Mouse (Mus musculus) gastrocnemius, postnatal 10 days (tissue): ENCODE results near the gene Slc17a7. TPM values are rescaled to one million over a fixed set of nuclear protein-coding genes. Genes with fewer than 3 reads are reported as not detected.
"Not testable (repeated sequence)": the region's sequence is repeated elsewhere in the genome, so short reads cannot be mapped to it uniquely, and the experiment has no call there.

ENCODE experiments used
- DNase-seq: peaks from one replicate; pipeline ENCODE4 v3.0.0; 2021; ENCODE audit warnings: mixed read lengths
- total RNA-seq, 2 experiments: library from RNA; stranded (reverse); gene quantifications; 2 replicates each; pipeline ENCODE4 v1.2.3; 2021

The Slc17a7 gene
- total RNA-seq, 2 experiments from 2014 or later = 4.7 to 4.9 TPM

DNA sequence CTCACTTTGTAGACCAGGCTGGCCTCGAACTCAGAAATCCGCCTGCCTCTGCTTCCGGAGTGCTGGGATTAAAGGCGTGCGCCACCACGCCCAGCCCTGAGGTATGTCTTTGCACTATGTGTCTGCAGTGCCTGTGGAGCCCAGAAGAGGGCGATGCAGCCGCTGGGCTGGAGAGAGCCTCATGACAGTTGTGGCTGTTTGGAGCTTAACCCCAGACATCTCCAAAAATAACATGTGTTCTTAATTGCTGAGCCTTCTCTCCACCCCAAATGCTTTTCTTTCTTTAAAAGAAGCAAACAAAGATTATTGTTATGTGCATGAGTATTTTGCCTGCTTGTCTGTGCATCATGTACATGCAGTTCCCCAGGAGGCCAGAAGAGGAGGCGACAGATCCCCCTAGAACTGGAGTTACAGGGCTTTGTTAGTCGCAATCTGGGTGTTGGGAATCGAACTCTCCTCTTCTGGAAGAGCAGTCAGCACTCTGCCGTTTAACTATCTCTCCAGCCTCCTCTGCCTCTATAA lies 8.7 kb upstream of the Slc17a7 start:
- DNase-seq = peak; percentile 71

DNA sequence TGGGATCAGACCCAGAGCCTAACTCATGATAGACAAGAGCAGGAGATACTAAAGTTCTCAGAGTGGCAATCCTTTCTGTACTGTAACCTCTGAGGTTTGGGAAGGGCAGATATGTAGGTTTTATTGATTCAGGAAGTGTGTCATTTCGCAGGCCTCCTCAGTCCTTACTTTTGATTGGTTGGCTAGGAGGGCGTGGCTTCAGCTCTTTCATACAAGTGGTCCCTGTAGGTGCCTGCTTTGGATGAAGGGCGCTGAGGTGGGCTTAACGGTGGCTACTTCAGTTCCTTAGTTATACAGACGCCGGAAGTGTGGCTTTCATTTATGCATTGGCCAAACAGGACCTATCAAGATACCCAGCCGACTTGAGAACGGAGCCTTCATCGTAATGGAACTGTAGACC lies 8.2 kb upstream of the Slc17a7 start:
- DNase-seq = no peak

DNA sequence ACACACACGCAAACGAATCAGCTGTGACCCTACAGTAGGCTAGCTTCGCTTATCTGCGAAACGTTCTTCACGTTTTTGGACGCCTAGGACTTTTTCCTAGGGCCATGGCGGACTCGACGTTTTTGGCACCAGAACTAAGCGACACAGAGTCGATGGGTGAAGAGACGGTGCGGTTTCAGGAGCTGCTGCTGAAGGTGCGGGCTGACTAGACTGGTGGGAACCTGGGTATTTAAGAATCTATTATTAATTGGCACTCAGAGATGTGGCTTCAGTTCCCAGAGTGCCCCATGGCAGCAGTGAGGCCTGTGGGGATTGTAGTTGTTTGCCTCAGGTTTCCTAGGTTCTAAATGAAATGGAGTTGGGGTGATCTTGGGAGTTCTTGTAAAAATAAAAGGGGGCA lies 7.5 kb upstream of the Slc17a7 start:
- DNase-seq = no peak

DNA sequence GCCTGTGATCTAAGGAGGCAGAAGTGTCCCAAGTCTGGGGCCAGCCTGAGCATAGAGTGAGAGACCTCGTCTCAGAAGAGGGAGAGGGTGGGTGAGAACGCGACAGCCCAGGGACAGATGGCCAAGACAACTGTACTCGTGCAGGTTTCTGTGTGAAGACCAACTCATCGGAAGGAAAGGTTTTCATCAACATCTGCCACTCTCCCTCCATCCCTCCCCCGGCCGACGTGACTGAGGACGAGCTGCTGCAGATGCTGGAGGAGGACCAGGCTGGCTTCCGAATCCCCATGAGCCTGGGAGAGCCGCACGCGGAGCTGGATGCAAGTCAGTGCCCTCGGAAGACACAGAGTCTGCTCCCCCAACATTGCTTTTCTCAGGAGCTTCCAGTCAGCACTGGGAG lies 6.3 kb upstream of the Slc17a7 start:
- DNase-seq = no peak

DNA sequence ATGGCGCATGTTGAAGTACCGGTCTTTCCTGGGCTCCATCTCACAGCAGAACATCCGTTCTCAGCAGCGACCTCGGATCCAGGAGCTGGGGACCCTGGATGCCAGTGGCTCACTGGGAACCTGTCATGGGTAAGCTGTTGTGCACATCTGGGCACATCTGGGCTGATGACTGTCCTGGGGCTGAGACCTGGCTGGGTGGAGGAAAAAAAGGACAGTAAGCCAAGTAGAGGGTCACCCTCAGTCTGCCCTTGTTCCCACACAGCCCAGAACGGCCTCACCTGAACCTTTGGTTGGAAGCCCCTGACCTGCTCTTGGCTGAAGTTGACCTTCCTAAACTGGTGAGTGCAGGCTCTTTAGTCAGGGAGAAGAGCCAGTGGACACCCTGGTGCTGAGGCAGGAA lies 4.8 kb upstream of the Slc17a7 start:
- no peak for DNase-seq

DNA sequence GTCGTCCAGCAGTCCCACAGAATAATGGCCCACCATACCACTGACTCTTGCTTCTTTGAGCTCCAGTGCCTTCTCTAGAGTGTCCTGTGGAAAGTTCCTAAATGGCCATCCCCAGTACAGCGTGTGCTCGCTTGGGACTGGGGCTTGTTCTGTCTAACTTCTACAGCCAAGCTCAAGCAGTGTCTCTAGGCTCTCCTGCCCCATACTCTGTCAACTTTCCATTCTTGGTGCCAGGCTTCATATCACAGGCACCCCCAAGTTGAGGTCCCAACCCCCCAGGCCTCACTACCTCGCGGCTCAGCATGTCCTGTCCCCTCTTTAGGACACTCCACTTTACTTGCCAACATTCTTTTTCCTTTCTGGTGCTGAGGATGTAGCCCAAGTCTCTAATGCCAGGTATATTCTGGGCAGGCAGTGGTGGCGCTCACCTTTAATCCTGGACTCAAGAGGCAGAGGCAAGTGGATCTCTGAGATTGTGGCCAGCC lies 3.4 kb upstream of the Slc17a7 start:
- no peak for DNase-seq

DNA sequence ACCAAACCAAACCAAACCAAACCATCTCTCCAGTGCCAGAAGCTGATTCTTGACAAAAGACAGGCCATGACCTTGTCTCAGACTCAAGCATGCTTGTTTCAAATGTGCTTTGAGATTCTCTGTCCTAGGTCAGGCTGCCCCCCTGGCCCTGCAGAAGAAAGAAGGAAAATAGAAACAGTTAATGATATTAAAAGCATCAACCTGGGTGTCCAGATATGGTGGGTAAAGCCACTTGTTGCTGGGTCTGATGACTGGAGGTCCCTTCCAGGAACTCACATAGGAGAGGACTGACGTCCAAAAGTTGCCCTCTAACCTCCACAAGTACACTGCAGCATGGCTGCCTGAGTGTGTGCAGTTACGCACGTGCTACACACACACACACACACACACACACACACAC lies 2.9 kb upstream of the Slc17a7 start:
- no peak for DNase-seq

DNA sequence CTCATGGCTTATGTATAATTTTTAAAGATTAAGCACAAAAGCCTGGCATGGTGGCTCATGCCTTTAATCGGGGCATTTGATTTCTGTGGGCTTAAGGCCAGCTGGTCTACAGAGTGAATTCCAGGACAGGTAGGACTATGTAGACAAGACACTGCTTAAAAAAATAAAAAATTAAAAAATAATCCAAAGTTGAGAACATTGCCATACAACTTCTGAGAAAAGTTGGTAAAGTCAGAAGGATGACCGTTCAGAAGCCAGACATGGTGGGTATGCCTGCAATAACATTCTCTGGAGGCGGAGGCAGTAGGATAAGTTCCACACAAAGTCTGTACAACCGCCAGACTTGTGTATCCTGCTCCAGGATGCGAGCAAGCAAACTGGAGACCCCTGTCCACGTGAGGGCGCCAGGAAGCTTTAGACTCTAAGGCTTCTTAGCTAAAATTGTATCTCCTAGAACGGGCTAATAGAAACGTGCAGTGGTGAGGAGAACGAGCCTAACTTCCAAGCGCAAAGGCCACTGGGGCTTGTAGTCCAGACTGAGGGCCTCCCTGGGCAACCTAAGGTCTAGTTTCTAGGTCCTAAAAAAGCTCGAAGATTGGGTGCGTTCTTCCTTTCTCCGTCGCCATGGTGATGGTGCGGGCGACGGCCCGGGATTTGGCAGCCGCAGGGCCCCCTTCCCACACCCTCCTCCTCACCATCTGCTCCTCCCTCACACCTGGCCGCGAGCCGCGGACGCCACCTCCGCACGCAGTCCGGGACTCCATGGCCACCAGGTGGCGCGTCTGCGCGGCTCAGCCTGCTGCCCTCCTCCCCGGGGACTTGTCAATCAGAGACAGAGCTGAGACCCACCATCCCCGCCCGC lies 1.9 kb upstream of the Slc17a7 start:
- peak; percentile 94 for DNase-seq

DNA sequence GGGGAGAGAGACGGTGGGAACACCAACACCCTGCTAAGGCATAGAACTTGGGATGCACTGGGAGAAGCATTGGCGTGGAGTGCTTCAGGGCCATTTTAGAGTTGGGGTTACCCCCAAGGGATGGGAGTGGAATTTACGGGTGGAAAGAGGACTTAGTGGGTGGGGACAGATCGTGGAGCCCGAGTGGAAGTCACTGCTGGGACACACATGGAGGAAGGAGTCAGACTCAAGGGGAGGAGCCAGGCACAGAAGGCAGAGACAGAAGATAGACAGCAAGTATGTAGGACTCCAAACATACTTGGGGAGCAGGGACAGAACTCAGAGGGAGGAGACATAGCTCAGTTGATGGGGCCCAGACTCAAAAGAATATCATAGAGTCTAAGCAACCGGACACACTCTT lies 1.2 kb upstream of the Slc17a7 start:
- no peak for DNase-seq

DNA sequence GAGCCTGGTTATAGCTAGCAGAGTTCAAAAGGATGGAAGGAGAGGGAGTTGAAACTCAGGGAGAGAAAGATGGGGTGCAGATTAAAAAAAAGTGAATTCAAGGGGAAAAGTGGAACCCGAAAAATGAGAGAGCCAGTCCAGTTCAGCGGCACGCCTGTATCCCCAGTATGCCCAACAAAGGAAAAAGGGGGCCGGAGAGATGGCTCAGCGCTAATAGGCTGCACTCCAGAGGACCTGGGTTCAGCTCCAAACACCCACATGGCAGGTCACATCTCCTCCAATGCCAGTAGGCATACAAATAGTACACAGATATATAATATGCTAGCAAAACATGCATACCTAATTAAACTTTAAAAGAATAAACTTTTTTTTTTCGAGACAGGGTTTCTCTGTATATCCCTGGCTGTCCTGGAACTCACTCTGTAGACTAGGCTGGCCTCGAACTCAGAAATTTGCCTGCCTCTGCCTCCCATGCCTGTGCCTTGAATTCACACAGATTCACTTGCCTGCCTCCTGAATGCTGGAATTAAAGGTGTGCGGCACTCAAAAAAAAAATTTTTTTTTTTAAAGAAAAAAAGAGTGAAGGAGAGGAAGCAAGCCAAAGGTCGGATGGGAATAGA lies 643 bp upstream of the Slc17a7 start:
- DNase-seq = no peak

DNA sequence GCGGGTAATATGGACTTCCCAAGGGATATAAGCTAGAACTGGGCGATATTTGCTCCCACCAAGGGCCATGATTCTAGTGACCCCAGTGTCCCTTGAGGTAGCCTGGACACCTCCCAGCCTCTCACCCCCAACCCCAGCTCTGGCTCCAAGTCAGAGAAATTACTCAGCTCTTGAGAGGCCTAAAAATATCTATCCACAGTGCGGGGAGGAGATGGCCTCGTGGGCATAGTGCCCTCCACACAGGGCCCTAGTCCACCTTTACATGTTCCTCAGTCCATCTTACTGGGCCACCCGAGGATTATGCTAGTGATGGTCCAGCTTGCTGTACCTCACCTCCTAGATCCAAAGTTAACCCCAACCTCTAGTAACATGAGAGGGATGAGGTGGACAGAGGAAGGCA lies 1.1 kb downstream of the Slc17a7 start:
- DNase-seq = no peak

DNA sequence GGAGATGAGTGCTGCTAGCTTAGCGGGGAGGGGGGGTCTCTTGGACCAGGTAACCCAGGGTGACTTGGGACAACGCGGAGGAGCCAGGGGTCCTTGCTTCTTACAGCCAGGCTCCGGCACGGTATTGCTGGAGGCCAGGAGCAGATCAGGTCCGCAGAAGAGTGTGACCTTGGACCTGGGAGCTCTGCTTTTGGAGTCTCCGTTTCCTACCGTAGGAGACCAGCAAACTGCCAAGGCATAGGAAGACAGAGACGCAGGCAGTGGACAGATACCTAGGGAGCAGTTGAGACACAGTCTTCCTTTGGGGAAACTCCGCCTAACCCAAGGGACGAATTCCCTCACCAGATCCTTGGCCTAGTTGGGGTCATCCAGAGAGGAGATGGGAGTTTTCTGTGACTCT lies 2.0 kb downstream of the Slc17a7 start:
- no peak for DNase-seq

DNA sequence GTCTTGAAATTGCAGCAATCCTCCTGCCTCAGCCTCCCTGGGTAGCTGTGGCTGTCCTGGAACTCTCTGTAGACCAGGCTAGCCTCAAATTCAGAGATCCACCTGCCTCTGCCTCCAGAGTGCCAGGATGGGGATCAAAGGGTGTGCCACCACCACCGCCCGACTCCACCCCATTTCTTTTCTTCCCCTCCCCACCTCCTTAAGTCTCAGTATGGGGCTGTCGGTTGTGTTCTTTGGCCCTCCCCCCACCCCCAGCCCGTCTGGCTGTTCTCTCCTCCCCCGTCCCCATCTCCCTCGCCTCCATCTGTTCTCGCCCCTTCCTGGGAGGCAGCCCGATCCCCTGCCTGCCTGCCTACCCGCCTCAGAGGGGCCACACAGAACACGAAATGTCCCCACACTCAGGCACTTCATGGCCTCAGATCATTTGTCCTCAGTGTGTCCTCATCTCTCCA lies 3.2 kb downstream of the Slc17a7 start:
- no peak for DNase-seq

DNA sequence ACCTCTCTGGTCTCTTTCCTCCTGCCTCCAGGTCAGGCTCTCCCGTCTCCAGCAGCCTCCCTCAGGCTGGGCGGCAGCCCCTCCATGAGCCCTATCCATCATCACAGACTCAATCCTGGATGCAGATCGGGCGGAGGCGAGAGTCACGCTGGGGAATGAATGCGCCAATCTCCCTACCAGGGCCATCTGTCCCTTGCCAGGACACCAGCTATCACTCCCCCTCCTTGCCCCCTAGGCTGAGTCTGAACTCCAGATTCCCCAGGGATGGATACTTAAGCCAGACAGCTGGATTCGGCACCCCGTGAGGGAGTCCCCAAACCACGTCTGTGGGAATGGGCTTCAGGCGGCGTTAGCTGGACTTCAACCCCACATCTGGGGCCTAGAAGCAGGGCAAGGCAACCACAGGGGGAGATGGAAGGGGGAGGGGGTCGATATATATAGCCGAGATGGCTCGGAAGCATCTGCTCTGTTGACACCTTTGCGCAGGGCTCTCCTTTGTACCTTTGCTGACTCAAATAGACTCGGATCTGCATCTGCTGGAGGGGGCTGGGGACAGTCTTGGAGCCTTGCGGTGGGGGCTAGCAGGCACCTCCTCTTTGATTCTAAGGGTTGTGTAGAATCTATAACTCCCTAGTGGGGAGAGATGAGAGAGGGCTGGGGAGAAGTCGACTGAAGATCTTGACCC lies 4.2 kb downstream of the Slc17a7 start:
- DNase-seq = no peak

DNA sequence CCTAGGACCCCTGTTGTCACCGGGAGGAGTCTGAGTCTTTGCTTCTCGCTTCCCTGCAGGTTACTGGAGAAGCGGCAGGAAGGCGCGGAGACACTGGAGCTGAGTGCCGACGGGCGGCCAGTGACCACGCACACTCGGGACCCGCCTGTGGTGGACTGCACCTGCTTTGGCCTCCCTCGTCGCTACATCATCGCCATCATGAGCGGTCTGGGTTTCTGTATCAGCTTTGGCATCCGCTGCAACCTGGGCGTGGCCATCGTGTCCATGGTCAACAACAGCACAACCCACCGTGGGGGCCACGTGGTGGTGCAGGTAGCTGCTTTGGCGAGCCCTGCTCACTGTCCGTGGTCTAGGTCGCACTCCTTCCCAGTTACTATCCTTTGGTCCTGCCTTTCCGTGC lies 4.9 kb downstream of the Slc17a7 start:
- DNase-seq = no peak

DNA sequence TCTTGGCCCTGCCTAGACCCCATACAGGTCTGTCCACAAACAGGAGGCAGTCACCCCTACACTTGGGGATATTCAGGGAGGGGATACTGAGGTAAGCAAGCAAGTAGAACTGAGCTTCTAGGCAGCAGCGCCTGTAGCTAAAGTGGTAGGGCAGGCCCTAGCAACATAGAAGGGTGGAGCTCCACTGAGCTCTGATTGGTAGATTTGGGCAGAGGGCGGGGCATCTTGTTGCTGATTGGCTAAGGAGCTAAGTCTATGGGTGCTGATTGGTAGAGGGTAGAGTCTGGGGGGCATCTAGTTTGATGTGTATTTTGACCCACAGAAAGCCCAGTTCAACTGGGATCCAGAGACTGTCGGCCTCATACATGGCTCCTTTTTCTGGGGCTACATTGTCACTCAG lies 5.7 kb downstream of the Slc17a7 start:
- DNase-seq = no peak

DNA sequence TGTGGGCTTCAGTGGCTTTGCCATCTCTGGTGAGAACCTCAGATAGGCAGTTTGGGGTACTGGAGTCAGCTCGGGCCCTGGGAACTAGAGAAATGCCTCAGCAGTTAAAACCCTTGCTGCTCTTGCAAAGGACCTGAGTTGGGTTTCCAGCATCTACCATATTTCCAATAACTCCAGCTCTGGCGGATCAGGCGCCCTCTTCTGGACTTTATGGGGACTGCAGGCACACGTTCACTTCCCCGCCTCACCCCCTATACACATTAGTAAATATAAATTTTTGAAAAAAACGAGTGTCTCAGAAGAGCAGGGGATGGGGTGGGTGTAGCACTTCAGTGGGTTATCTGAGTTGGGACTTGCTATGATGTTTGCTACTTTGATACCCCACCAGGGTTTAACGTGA lies 9.2 kb downstream of the Slc17a7 start:
- no peak for DNase-seq

DNA sequence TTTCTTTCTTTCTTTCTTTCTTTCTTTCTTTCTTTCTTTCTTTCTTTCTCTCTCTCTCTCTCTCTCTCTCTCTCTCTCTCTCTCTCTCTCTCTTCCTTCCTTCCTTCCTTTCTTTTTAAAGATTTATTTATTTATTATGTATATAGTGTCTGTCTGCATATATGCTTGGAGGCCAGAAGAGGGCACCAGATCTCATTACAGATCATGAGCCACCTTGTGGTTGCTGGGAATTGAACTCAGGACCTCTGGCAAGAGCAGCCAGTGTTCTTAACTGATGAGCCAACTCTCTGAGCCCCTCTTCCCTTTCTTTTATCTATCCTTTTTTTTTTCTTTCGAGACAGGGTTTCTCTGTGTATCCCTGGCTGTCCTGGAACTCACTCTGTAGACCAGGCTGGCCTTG lies 10.0 kb downstream of the Slc17a7 start:
- not testable (repeated sequence) for DNase-seq

DNA sequence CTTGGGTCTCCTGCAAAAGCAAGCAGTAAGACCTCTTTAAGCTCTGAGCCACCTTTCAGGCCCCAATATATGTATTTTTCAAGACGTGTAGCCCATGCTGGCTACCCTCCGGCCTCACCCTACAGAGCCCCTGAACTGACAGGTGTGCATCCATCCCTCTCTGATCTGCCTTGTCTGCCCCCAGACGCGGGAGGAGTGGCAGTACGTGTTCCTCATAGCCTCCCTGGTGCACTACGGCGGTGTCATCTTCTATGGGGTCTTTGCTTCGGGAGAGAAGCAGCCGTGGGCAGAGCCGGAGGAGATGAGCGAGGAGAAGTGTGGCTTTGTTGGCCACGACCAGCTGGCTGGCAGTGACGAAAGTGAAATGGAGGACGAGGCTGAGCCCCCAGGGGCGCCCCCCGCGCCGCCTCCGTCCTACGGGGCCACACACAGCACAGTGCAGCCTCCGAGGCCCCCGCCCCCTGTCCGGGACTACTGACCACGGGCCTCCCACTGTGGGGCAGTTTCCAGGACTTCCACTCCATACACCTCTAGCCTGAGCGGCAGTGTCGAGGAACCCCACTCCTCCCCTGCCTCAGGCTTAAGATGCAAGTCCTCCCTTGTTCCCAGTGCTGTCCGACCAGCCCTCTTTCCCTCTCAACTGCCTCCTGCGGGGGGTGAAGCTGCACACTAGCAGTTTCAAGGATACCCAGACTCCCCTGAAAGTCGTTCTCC lies 11.0 kb downstream of the Slc17a7 start:
- no peak for DNase-seq

DNA sequence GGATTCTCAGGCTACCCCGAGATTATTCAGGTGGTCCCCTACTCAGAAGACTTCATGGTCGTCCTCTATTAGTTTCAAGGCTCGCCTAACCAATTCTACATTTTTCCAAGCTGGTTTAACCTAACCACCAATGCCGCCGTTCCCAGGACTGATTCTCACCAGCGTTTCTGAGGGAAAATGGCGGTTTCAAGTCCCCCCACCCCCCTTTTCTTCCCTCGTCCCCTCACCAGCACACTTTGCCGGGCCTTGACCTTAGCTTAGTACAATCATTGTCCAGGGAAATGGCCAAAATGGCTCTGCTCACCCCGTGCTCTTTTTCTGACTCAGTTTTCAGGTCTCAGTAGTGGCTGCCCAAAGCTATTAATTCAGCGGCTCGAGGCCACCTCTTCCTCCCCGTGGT lies 11.6 kb downstream of the Slc17a7 start:
- DNase-seq = no peak

DNA sequence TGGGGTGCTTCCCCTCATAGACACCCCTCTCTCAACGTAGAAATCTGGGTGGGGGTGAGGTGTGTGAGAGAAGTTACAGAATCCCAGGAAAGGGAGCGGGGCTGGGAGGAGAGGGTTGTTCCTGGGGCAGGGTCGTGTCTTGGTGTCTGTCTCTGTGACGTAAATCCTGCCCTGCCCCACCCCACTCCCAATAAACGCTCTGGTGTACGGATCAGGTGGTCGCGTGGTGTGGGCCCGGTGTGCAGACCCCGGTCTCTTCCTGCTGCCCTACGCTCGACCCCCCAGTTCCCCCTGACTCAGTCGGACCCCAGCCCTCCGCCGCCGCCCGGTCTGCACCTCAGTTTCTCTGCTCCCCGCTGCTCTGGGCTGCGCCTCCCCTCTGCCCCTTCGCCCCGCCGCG lies 12.2 kb downstream of the Slc17a7 start:
- no peak for DNase-seq

DNA sequence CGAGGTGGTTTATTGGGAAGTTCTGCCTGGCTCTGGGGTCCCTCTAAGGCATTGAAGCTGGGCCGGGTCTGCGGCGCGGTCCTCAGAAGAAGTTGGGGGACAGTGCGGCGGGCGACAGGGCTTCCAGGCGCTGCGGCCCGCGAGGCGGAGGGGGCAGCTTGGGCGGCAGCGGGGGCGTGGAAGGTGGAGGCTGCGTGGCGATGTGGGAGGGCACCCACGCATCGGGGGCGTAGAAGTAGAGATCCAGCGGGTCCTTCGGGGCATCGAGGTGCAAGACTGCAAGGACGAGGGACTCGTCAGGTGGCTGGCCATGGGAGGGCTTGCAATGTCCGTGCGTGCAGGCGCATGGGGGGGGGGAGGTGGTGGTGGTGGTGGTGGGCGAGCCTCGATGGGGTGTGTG lies 12.6 kb downstream of the Slc17a7 start:
- DNase-seq = no peak
